Mouse (Mus musculus) bone marrow macrophage, adult 2 months (primary cell): ENCODE results near the gene Rdh19. TPM values are rescaled to one million over a fixed set of nuclear protein-coding genes. Genes with fewer than 3 reads are reported as not detected.
"Not testable (repeated sequence)": the region's sequence is repeated elsewhere in the genome, so short reads cannot be mapped to it uniquely, and the experiment has no call there.

Experiments
- H3K27ac ChIP-seq: 2 replicates; pipeline ENCODE4 v1.5.1; 2012; ENCODE audit warnings: low read depth, low read length; ENCODE audit not compliant: insufficient read depth
- H3K4me1 ChIP-seq: 2 replicates; pipeline ENCODE4 v1.6.1; 2012; ENCODE audit warnings: low read length; ENCODE audit not compliant: control insufficient read depth, insufficient read depth
- H3K4me3 ChIP-seq: 2 replicates; pipeline ENCODE4 v1.5.1; 2012; ENCODE audit warnings: mild to moderate bottlenecking, low read length, moderate library complexity; ENCODE audit not compliant: insufficient read depth
- CTCF ChIP-seq: IDR thresholded peaks from 2 replicates; pipeline ENCODE4 v1.5.1; 2012; ENCODE audit warnings: low read depth, mild to moderate bottlenecking, low read length, moderate library complexity
- POLR2A ChIP-seq: IDR thresholded peaks from 2 replicates; pipeline ENCODE4 v1.6.1; 2012; ENCODE audit warnings: mild to moderate bottlenecking, low read depth, low read length, borderline replicate concordance
- polyA plus RNA-seq: library from polyadenylated mRNA; stranded (reverse); fragments of >200 nt; gene quantifications from 2 replicates; pipeline ENCODE4 v1.2.4, GENCODE M21; 2012; ENCODE audit not compliant: missing spikeins, insufficient read depth, insufficient read length

Rdh19 gene
- polyA plus RNA-seq, result not detected in 2 replicates

- Histone ChIP-seq H3K4me1 (no peaks in the 10 kb centered on the region), H3K4me3 (no peak within 1 kb of the TSS), H3K27ac (no peak within 1 kb of the TSS)
- TF ChIP-seq POLR2A (no peak), CTCF (no peak)
Measured at GRCm38 (mm10) chr10:127849628-127850027, at the start of gene Rdh19. TSS of gene Rdh19 (plus strand) at chr10:127849928.

- TF ChIP-seq POLR2A, result no peak
- no peak for TF ChIP-seq CTCF
- Histone ChIP-seq H3K4me3 (no peak within 1 kb of the TSS), H3K27ac (no peak within 1 kb of the TSS), H3K4me1 (no peaks in the 10 kb centered on the region)
Measured at GRCm38 (mm10) chr10:127800891-127801290, 48.8 kb upstream of the Rdh19 start, which contains the start of gene Rdh16. TSS of gene Rdh16 (plus strand) at chr10:127801152.

DNA sequence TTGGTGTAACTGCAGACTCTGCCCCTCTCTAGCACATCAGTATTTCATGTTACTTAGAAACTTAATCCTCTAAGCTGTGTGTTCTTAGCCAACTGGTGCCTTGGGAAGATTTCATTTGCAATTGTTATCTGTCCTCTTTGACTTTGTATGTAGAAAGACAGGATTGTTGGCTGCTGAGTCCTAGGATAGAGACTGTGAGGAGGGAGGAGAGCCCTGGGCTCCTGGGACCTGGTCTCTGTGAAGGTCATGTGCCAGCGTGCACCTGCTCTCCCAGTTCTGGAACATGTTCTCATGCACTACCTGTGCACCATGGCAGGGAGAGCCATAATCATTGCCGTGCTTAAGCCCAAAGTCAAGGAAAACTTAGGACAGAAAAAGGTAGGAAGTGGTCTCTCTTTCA, 48.1 kb upstream of the Rdh19 start:
- TF ChIP-seq POLR2A (no peak), CTCF (no peak)
- H3K4me3 ChIP-seq, result no peak overlapping the region
- H3K27ac ChIP-seq, result no peak overlapping the region
- no peaks in the 10 kb centered on the region for H3K4me1 ChIP-seq

GRCm38 (mm10) chr10:127802236-127802635, 47.5 kb upstream of the Rdh19 start:
- Histone ChIP-seq H3K4me1 (no peaks in the 10 kb centered on the region), H3K4me3 (no peak overlapping the region), H3K27ac (no peak overlapping the region)
- no peak for TF ChIP-seq POLR2A
- no peak for TF ChIP-seq CTCF

DNA sequence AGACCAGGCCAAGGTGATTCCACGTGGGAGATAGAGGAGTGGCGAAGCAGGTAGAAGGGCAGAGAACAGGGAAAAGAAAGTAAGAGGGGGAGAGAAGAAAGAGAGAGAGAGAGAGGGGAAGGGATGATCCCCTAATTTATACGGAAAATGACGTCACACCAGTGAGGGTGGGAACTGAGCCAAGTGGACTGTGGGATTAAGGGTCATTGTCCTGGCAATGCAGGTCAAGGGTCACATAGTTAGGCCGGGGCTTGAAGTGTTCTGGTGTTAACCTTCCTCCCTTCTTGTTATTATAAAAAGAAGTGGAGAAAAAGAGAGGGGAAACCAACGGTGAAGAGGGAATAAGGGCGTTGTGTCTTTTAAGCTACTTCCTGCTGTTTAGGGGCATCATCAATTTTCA, 45.3 kb upstream of the Rdh19 start:
- TF ChIP-seq CTCF (no peak), POLR2A (no peak)
- Histone ChIP-seq H3K4me3 (no peak overlapping the region), H3K4me1 (no peaks in the 10 kb centered on the region), H3K27ac (no peak overlapping the region)

DNA sequence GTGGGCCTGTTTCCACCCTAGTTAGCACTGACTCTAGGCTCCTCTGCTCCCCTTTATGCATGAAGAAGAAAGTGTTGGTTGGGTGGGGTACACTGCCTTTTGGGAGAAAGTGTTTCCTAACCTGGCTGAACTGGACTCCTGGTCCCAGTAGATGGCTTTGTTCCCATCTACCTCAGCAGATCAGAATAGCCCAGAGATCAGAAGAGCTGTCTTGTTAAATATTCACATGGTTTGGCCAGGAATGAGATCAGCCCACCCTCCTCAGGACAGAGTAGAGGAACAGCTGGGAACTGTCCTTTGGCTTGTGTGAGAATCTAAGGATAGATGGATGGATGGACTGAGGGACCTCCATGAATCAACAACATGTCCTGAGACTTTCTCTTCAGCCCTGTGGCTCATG, 33.8 kb upstream of the Rdh19 start:
- Histone ChIP-seq H3K4me1 (no peaks in the 10 kb centered on the region), H3K4me3 (no peak overlapping the region), H3K27ac (no peak overlapping the region)
- TF ChIP-seq CTCF, result no peak
- no peak for TF ChIP-seq POLR2A

DNA sequence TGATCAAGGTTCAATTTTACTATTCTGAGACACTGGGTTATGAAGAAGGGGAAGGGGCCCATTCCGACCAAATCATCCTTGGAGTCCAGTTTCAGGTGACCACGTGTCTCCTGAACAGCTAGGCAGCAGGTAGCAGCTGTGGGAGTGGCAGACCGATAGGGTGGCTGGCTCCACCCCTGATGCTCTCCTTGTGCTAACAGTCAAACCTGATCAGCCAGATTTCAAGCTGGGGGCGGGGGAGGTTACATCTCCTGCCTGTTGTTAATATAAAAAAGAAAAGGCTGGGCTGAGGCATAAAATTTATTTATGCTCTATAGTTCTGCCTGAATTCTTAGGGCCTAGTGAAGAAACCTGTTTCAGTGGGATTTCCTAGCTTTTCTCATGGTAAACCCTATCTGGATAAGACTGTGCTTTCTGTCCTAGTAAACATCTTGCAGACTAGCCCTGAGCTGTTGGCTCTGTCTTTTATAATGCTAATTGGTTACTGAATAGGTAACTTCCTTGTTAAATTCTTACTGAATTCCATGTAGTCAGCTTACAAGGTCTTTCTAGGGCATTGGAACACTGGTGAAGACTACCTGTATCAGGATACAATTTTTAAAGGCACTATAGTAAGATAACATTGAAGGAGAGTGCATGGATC, 32.3 kb upstream of the Rdh19 start:
- not testable (repeated sequence) for H3K4me3 ChIP-seq, H3K4me1 ChIP-seq, H3K27ac ChIP-seq

GRCm38 (mm10) chr10:127821806-127822205, 27.9 kb upstream of the Rdh19 start:
- not testable (repeated sequence) for H3K27ac ChIP-seq, H3K4me1 ChIP-seq, H3K4me3 ChIP-seq

GRCm38 (mm10) chr10:127825386-127825785, 24.3 kb upstream of the Rdh19 start:
- no peak overlapping the region for H3K4me3 ChIP-seq
- no peaks in the 10 kb centered on the region for H3K4me1 ChIP-seq
- TF ChIP-seq POLR2A (no peak), CTCF (peak; percentile 16; the same call in 1 of the 2 replicates)

GRCm38 (mm10) chr10:127829121-127829520, 20.6 kb upstream of the Rdh19 start:
- no peak overlapping the region for H3K27ac ChIP-seq
- TF ChIP-seq POLR2A (no peak), CTCF (no peak)
- H3K4me3 ChIP-seq, result no peak overlapping the region
- H3K4me1 ChIP-seq, result no peaks in the 10 kb centered on the region

More at GRCm38 (mm10) chr10:127825386-127825785, 24.3 kb upstream of the Rdh19 start:
- no peak overlapping the region for H3K27ac ChIP-seq

GRCm38 (mm10) chr10:127834186-127834585, 15.5 kb upstream of the Rdh19 start:
- not testable (repeated sequence) for H3K4me1 ChIP-seq, H3K27ac ChIP-seq, H3K4me3 ChIP-seq
